Mouse (Mus musculus): ENCODE measurements around the gene Dazap1. TPM values are rescaled to one million over a fixed set of nuclear protein-coding genes. Genes with fewer than 3 reads are reported as not detected.

Dazap1 gene
- polyA plus RNA-seq, 1 experiment, result 51.6 TPM

DNA sequence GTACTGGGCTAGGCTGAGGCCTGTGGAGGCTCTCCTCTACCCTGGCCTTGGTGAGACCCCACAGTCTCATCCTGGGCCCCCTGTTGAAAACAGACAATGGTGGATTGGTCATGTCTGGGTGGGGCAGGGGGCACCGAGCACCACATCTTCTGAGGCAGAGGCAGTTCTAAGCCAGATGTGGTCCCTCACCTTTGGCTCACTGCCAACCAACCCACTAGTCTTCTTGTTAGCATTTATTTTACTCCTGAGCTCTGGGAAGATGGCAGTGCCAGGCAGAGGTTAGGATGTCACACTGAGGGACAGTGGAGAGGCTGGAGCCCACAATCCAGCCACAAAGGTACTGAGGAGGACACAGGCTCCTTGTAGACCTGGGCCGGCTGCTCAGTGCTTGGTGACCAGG is 3.4 kb upstream of the Dazap1 start:
- peaks cover 12% of the 10 kb centered on the region for H3K4me1 ChIP-seq (ENCODE audit: control insufficient read depth, insufficient read depth, insufficient read length, low read length)
- H3K4me3 ChIP-seq (ENCODE audit: insufficient read depth, low read depth, low read length), result no peak overlapping the region
- H3K27ac ChIP-seq (replicated peaks; ENCODE audit: low read depth, low read length), result no peak overlapping the region

DNA sequence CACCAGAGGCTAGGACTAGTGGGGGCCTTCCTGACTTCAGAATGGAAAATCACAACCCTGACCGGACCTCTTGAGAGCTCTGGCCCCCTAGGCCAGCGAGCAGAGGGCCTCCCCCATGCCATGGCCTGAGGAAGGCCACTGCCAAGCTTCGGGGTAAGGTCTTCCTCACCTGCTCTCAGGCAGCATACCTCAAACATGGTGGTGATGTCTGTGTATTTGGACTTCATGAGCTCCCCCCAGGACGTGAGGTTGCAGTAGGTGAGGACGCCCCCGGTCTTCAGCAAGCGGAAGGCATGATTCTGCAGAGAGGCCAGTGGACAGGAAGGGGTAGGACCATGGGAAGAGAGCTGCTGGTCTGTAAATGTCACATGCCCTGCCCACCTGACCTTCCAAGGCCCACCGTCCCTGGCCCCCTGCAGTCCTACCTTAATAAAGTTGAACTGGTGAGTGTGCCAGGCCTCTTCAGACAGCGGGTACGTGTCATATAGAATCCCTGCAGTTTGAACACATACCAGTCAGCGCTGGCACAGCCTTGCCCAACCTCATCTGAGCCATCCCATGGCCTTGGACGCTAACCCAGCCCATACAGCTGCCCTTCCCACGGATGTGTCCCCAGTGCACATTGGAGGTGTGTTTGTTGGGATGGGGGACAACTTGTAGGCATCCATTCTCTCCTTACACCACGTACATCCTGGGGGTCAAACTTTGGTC is 2.4 kb upstream of the Dazap1 start:
- H3K27ac ChIP-seq (replicated peaks; ENCODE audit: low read depth, low read length), result no peak overlapping the region
- peaks cover 12% of the 10 kb centered on the region for H3K4me1 ChIP-seq (ENCODE audit: control insufficient read depth, insufficient read depth, insufficient read length, low read length)
- H3K4me3 ChIP-seq (ENCODE audit: insufficient read depth, low read depth, low read length), result no peak overlapping the region

- Histone ChIP-seq H3K4me3 (ENCODE audit: insufficient read depth, low read depth, low read length) (no peak overlapping the region), H3K4me1 (ENCODE audit: control insufficient read depth, insufficient read depth, insufficient read length, low read length) (peaks cover 12% of the 10 kb centered on the region), H3K27ac (replicated peaks; ENCODE audit: low read depth, low read length) (no peak overlapping the region)
Observed at GRCm38 (mm10) chr10:80259463-80259805, 1.9 kb upstream of the Dazap1 start.

- peak overlapping the region; percentile 67 for H3K4me3 ChIP-seq (ENCODE audit: insufficient read depth, low read depth, low read length)
- peak overlapping the region; percentile 32; the same call in 1 of the 2 replicates for H3K27ac ChIP-seq (replicated peaks; ENCODE audit: low read depth, low read length)
- H3K4me1 ChIP-seq (ENCODE audit: control insufficient read depth, insufficient read depth, insufficient read length, low read length), result peaks cover 12% of the 10 kb centered on the region
Observed at GRCm38 (mm10) chr10:80259861-80260641, 1.2 kb upstream of the Dazap1 start.

- H3K4me3 ChIP-seq (ENCODE audit: insufficient read depth, low read depth, low read length), result peak overlapping the region; percentile 73
- H3K27ac ChIP-seq (replicated peaks; ENCODE audit: low read depth, low read length), result peak overlapping the region; percentile 99
- peaks cover 15% of the 10 kb centered on the region for H3K4me1 ChIP-seq (ENCODE audit: control insufficient read depth, insufficient read depth, insufficient read length, low read length)
Observed at GRCm38 (mm10) chr10:80261585-80261968, 291 bp downstream of the Dazap1 start.

- Histone ChIP-seq H3K27ac (replicated peaks; ENCODE audit: low read depth, low read length) (0 out of 2 replicates have a peak overlapping the region, but pooled peaks have one; percentile 2), H3K4me3 (ENCODE audit: insufficient read depth, low read depth, low read length) (no peak overlapping the region), H3K4me1 (ENCODE audit: control insufficient read depth, insufficient read depth, insufficient read length, low read length) (peaks cover 18% of the 10 kb centered on the region)
Observed at GRCm38 (mm10) chr10:80262169-80262568, 883 bp downstream of the Dazap1 start.

GRCm38 (mm10) chr10:80262776-80263365 is 1.6 kb downstream of the Dazap1 start:
- no peak overlapping the region for H3K27ac ChIP-seq (replicated peaks; ENCODE audit: low read depth, low read length)
- peaks cover 25% of the 10 kb centered on the region for H3K4me1 ChIP-seq (ENCODE audit: control insufficient read depth, insufficient read depth, insufficient read length, low read length)
- no peak overlapping the region for H3K4me3 ChIP-seq (ENCODE audit: insufficient read depth, low read depth, low read length)

DNA sequence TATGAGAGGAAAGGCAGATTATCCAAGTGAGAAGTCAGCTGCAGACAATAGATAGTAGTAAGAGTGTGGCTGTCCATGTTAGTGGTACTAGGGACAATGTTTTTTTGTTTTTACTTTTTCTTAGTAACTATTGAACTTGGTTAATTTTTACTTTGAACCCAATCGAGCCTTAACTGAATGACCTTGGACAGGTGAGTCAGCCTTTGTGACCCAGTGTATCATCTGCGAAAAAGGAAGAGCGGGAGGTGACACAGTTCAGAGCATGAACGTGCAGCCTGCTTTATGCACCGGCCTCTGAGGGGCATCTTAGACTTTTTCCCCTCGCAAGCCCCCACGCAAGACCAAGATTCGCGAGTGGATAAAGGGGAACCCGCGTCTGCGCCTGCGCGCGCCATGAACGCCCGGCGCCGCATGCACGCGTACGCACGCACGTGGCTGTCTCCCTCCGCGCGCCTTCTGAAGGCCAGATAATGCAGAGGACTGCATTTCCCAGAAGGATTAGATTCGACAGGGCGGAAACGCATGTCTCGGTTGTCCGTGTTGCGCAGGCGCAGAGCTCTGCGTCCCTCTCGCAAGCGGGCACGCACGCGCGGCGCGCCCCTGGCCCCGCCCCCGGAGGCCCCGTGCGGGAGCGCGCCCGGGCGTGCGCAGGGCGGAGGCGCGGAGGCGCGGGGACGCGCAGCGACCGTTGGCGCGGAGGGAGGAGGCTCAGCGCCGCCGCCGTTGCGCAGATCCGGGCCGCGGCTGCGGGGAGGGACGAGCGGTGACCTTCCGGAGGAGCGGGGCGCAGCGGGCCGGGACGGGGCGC is 3.3 kb downstream of the Dazap1 start:
- Histone ChIP-seq H3K27ac (replicated peaks; ENCODE audit: low read depth, low read length) (peak overlapping the region; percentile 97), H3K4me3 (ENCODE audit: insufficient read depth, low read depth, low read length) (peak overlapping the region; percentile 98), H3K4me1 (ENCODE audit: control insufficient read depth, insufficient read depth, insufficient read length, low read length) (peaks cover 26% of the 10 kb centered on the region)

DNA sequence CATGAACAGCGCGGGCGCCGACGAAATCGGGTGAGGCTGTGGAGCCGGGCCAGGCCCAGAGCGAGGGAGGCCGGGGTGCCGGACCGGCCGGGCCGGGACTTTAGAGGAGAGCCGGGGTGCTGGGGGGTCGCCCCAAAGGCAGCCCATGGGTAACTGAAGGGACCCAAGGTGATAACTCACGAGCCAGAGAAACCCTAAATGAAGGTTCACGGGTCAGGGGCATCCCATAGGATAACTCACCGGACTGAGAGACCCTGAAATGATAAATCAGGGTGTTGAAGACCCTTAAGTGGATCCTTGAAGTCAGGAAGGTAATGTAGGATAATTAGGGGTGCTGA is 3.8 kb downstream of the Dazap1 start:
- H3K27ac ChIP-seq (replicated peaks; ENCODE audit: low read depth, low read length), result peak overlapping the region; percentile 97
- peaks cover 24% of the 10 kb centered on the region for H3K4me1 ChIP-seq (ENCODE audit: control insufficient read depth, insufficient read depth, insufficient read length, low read length)
- H3K4me3 ChIP-seq (ENCODE audit: insufficient read depth, low read depth, low read length), result peak overlapping the region; percentile 98

- Histone ChIP-seq H3K4me1 (ENCODE audit: control insufficient read depth, insufficient read depth, insufficient read length, low read length) (peaks cover 44% of the 10 kb centered on the region), H3K27ac (replicated peaks; ENCODE audit: low read depth, low read length) (0 out of 2 replicates have a peak overlapping the region, but pooled peaks have one; percentile 28), H3K4me3 (ENCODE audit: insufficient read depth, low read depth, low read length) (no peak overlapping the region)
Observed at GRCm38 (mm10) chr10:80270099-80270498, 8.8 kb downstream of the Dazap1 start.

DNA sequence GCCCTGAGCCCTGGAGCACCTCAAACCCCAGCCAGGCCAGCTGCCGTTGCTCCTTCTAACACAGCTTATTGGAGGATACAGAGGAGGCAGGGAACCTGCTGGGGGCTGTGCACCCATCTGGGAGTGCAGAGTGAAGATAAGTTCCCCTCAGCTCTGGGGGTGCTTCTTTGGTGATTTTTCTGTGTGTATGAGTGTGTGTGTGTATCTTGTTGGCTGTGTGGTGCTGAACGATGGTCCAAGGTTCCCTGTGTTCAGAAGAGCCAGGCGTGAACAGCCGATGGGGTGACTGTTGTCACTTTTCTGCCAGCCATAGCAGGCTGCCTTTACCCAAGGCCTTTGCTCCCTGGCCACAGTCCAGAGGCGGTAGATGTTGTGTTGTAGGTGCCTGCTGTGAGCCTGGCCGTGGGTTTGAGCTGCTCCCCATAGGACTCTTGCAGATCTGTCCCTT is 9.5 kb downstream of the Dazap1 start:
- Histone ChIP-seq H3K4me3 (ENCODE audit: insufficient read depth, low read depth, low read length) (no peak overlapping the region), H3K27ac (replicated peaks; ENCODE audit: low read depth, low read length) (peak overlapping the region; percentile 28; the same call in 1 of the 2 replicates), H3K4me1 (ENCODE audit: control insufficient read depth, insufficient read depth, insufficient read length, low read length) (peaks cover 44% of the 10 kb centered on the region)

DNA sequence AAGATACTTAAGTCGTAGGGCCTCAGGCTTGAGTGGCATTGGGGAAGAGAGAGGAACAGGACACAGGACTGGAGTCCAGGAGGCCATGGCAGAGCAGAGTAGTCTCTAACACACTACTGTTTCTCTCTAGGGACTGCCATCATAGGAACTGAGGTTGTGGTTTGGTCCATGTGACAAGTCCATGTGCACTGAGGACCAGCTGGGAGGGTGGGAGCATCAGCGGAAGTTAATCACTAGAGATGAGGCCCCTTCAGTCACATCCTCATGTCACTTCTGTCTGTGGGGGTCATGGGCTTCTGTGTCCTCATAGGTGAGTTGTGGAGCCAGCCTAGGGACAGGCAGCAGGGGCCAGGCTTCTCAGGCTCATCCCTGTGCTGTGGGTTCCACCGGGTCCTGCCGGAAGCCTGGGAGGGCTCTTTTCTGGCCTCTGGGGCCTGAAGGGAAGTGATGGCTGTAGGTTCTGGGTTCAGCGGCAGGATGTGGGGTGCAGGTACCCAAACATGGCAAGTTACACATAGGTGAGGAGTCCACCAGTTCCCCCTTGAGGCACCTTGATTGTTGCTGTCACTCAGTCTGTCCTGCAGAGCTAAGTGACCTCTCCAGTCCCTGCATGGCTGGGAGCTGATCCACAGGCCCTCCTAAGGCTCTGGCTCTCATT is 10.0 kb downstream of the Dazap1 start:
- peaks cover 42% of the 10 kb centered on the region for H3K4me1 ChIP-seq (ENCODE audit: control insufficient read depth, insufficient read depth, insufficient read length, low read length)
- peak overlapping the region; percentile 28; the same call in 1 of the 2 replicates for H3K27ac ChIP-seq (replicated peaks; ENCODE audit: low read depth, low read length)

GRCm38 (mm10) chr10:80271870-80272585 is 10.7 kb downstream of the Dazap1 start:
- Histone ChIP-seq H3K4me3 (ENCODE audit: insufficient read depth, low read depth, low read length) (no peak overlapping the region), H3K27ac (replicated peaks; ENCODE audit: low read depth, low read length) (no peak overlapping the region), H3K4me1 (ENCODE audit: control insufficient read depth, insufficient read depth, insufficient read length, low read length) (peaks cover 39% of the 10 kb centered on the region)

More for the DNA sequence above, 10.0 kb downstream of the Dazap1 start:
- H3K4me3 ChIP-seq (ENCODE audit: insufficient read depth, low read depth, low read length), result no peak overlapping the region

DNA sequence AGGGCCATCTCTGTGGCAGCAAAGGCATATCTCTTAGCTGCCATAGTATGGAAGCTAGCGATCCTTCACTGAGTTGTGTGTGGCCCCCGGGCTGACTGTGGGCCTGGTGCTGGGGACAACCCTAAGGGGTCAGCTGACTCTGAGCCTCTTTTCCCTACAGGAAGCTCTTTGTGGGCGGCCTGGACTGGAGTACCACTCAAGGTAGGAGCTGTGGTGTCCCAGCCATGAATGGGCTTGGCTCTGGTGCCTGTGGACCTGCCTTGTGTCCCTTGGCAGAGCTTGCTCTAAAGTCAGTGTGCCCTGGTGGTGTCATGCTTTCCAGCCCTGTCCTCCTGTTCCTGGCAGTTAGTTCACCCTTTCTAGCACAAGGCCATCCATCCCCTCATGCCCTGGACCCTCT is 12.6 kb downstream of the Dazap1 start:
- H3K27ac ChIP-seq (replicated peaks; ENCODE audit: low read depth, low read length), result no peak overlapping the region
- no peak overlapping the region for H3K4me3 ChIP-seq (ENCODE audit: insufficient read depth, low read depth, low read length)
- H3K4me1 ChIP-seq (ENCODE audit: control insufficient read depth, insufficient read depth, insufficient read length, low read length), result peaks cover 27% of the 10 kb centered on the region

Measured in brown adipose tissue, adult 24 weeks (tissue).